Mouse (Mus musculus) spleen, postnatal 4 days (tissue): Measurements from ENCODE around the gene Gpc3.

Source experiments
- DNase-seq, 2 experiments: peaks; one replicate each; pipeline ENCODE4 v3.0.0; 2022; ENCODE audit warnings: low spot score in 2 of 2

Gpc3 gene

DNA sequence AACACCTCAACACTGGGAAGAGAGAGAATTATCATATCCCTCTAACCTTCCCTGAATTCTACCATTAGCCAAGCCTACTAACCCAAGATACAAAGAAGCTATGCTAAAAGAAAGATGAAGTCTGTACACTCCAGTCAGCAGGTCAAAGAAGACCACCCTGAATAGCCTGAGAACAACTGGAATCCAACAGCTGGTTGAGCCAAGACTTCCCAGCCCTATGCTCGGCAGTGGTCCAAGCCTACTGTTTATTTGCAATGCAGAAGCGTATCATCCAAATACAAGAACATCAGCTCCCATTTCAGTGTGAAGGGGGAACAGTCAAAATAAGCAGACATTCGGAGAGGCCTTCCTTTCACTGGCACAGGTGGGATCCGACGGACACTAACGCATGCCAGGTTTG, 56.3 kb downstream of the Gpc3 start:
- no peak for DNase-seq

DNA sequence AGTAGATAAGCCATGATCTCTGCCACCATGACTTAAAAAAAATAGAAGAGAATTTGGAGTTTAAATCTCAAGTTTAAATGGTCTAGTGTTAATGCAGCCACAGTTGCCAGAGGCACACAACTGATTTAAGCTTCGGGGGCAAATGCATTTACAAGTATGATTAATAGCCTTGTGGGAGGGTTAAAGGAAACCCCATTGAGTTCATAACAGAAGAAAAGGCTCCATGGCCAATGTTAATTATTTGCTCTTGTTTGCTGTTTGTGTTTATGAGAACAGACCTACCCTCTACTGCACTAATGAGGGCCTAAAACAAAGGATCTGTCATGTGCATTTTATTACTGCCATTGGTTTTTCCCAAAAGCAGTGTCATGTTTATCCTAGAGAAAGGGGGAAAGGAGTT, 62.5 kb downstream of the Gpc3 start:
- no peak for DNase-seq

DNA sequence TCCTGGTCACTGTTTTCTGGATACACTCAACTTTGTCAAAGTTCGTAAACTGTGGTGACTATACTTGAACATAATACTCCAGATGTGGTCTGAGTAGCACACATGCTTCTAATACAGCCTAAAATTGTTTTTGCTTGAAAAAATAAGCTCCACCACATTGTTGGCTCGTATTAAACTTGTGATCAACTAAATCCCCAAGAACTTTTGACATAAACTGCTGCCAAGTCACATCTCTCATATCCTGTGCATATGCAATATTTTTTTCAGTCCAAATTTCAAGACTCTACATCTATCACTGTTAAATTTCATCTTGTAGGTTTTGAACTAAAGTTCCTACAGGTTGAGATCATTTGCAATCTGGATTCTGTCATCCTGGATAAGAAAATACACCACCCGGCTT, 69.1 kb downstream of the Gpc3 start:
- no peak for DNase-seq

DNA sequence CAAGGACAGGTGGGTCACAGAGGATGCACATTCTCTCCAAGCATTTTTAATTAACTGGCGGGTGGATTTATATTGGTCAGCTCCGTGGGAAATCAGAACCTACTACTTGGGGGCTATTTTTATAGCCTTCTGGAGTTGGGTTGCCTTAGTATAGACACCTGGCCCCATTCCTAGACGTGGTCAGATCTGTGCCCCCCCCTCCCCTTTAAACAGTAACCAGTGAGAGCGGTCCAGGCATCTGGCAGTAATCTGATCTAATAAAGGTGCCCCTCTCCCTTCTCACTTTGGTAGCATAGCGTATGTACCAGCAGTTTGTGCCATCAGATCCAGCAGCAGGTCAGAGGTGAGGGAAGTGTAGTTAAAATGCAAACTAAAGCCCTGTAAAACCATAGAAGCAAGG, 76.5 kb downstream of the Gpc3 start:
- no peak for DNase-seq

DNA sequence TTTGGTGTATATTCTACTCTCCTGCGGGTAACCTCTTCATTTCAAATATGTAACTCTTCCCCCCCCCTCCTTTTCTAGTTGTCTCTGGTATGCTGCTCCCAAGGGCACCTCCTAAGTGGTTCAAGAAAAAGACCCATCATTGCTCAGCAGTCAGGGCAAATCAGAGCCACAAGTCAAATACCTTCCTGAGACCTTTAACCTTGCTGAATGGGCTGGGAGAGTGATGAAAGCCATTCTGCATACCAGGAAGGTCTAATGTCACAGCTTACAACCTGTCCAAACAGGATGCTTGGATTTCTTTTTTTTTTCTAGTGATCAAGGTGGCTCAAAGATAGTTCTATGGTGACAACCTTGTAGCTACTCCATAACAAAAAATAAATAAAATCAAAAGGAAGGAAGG, 80.0 kb downstream of the Gpc3 start:
- no peak for DNase-seq

DNA sequence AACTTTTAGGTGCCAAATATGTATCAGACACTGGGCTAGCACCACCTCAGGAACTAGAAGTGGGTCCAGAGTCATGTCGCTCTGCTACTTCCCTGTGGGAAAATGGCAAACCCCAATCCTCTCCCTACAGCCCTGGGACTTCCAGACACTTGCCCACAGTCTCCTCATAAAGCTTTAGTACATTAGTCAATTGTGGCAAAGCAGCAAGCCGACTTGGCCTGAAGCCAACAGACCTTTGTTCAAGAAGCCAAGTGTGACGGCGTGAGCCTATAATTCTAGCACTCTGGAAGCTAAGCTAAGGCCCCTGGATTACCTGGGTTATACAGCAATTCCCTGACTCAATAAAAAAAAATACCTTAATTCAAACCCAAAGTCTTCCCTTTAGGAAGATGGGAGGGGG, 80.7 kb downstream of the Gpc3 start:
- DNase-seq, result no peak

DNA sequence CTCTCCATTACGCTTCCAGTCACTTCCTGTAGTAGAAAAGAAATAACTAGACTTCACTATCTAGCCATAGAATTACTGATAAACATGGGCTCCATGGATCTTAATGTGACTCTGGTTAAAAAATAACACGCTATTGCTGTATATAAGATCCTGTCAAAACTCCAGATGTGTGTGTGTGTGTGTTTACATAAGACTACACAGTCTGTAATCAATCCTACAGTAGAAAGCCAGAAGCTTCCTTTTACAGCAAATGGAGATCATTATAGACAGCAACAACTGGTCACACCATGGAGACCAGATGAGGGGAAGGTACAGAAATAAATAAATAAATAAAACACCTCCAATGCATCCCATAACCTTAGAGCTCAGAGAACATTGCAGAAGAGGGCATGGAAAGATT, 81.6 kb downstream of the Gpc3 start:
- DNase-seq, result no peak

DNA sequence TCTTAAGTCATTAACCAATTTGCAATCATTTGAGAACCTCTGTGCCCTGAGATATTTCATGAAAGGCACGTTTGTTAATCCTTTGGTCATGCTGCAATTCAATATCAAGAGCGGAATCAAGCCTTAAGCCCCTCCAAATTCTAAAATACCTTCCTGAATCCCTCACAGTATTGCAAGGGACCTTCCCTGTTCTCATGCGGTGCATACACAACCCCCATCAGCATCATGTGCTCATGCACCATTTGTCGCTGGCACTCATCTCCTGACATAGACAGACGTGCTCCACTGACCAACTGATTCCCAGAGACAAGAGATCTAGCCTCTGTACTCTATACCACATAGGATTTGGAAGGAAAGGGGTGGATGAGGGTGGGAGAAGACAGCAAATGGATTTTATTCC, 87.7 kb downstream of the Gpc3 start:
- no peak for DNase-seq

DNA sequence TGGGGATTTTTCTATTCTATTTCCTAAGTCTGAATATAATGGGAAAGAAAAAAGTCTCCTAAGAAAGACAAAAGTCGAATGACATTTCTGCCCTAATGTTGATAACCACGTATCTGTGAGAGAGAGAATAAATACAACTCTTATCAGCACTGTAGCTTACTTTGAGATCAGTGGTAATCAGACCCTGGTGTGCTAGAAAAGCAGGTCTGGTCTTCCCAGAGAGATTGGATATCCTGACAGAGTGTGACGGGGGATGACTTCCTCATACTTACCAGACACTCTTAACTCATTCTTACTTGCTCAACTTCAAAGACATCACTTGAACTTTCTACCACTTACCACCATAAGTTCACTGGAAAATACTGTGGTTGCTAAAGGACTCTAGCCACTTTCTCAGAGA, 88.6 kb downstream of the Gpc3 start:
- DNase-seq, result no peak

DNA sequence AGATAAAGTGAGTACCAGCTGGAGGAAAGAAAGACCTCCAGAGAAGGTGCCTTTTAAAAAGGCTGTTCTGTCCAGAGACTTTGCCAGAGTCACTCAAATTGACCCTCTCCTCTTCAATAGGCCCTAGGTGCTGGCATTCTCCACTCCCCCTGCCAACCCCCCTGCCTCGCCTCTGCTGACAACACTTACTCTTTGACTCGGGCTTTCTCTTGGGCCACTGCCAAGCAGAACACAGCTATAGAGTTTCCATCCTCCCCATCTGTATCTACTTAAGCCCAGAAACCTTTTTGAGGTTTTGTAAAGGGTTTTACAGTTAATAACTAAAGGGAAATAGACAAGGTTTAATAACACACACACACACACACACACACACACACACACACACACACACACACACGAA, 99.2 kb downstream of the Gpc3 start:
- DNase-seq, result no peak

DNA sequence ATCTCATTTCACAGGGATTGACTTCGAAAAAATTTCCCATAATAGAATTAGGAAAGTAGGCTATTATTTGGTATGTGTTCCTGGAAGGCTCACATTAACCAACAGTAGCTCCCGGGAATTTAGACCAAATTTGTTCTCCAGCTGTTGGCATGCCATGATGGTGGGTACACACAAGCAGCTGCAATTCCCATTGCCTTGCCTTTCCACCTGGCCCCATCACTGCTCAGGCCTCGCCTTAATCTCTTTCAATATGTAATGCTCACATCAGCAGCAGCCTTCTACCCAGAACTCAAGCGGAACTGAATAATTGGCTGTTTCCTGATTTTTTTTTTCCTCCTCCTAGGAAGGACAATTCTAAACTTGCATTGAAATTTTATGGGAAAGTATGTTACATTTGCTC, 102.6 kb downstream of the Gpc3 start:
- DNase-seq, result no peak

DNA sequence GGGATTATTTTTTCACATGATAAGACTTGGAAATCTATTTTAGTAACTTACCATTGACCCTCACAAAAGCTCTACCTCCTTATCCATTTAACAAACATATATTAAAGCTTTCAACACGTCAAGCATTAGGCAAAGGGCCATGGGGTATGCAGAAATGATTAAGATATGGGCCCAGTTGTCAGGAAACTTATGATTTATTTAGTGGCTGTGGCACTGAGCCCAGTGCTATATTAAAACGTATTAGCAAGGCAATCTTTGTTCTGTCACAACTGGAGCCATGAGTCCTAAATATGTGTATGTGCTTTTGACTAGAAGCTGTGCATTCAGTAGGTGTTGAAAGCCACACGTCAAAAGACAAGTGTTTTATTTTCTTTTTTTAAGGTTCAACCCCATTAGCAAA, 109.9 kb downstream of the Gpc3 start:
- DNase-seq, result no peak

DNA sequence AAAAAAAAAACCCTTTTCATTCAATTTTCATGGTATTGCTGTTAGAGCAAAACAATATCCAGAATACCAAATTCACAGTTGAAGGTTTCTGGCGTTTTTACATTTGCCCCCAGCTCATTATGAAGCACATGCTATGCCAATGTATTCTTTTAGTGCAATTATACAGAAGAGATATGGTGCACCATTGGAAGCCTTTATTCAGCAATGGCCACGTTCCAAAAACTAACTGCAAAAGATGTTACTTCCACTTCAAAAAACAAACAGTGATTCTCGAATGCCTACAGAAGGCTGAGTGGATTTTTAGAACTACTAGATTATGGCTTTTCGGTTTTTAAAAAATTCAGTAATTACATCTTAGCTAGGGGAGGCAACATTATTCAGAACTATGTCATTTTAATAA, 124.3 kb downstream of the Gpc3 start:
- DNase-seq, result no peak

DNA sequence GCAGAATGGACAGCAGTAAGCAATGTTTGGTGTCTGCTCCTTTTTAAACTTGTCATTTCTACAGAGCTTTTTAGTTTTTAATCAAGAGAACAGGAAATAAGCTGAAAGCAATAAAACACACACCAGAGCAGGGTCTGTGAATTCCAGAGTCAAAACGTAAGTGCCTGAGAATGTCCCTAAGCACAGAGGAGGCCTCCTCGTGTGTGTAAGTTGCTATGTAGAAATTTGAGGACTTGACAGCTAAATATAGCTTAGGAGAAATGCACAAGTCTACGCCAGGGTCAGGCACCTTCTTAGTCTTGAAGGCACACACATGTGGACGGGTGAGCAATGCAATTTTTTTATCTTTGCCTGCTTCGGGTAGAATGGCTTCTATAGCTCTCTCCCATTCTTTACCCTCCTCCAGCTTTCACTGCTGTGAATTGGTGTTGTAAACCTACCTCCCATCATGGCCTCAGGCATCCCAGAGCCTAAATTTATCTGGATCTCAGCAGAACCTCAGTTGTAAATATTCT, 158.6 kb downstream of the Gpc3 start:
- DNase-seq, result no peak

DNA sequence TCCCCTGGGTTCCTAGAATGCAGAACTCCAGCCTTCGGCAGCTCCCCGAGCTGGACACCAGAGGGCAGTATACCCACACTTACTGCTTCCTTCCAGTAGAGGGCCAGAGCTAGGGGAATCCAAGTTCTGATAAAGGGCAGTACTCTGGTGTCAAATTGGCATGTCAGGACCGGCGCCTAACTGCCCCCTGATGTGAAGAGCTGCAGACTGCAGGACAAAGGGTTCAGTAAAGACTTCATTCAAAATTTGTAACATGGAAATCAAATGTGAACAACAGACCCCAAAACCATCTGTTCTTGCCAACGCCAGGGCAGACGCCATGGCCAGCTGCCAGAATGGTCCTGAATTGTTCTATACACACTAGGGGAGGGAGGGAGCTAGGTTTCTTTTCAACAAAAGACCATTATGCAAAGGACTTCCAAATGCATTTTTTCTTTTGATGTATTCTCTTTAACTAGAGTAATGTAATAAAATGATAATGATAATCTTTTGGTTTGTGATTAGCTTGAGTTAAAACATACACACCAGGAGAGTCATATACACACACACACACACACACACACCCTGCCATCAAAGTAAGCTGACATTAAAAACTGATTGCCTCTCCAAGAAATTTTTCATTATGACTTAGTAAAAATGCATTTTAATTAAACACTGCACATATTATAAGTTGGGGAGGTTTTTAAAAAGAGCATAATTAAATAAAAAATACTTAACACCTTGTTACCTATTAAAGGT, 160.1 kb downstream of the Gpc3 start:
- peak; percentile 26 to 71 for DNase-seq

DNA sequence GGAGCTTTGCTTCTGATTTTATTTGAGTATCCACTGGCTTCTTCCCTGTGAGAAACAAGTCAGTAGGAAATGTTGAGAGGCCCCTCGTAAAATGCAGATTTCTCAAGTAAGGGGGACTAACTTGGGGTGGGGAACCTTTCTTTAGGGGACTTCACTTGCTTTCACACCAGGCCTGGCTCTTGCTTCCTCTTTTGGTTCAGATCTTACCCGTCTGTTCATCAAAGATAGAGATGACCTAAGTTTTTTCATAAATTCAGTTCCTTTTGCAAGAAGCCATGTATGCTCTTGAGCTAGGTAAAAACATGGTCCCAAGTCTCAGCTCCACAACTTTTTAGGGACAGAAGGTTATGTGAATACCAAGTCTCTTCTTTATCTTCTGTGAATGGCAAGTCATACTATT, 164.6 kb downstream of the Gpc3 start:
- no peak for DNase-seq

DNA sequence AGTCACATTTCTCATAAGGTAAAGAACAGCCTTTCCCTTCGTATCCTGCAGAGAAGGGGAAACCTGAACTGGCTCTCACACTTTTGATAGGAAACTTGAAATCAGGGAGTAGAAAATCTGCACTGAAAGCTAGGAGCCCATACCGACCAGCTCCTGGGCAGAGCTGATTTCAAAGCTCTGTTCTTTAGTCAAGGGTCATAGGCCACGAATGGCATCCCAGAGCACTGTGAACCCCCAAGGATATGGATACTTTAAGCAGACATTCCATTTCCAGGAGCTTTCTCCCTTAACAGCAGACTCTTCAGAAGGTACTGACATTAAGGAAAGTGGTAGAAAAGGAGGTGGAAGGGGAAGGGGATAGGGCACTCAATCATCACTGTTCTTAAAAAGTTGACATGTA, 165.3 kb downstream of the Gpc3 start:
- no peak for DNase-seq

DNA sequence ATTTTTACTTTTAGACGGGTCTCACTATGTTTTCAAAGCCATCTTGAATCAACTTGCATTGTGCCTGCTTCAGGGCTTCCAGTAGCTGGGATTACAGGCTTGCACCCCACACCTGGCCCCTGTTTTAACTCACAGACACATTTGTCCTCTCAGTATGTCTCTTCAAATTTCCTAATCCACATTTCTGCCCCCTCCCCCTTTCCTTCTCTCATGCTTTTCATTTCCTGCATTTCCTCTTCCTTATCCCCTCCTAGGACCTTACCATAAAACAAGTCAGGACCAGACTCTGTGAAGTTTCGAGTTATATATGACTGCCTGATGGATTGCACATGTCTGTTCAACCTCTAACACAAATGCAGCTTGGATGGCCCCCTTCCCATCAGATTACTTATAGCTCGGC, 167.2 kb downstream of the Gpc3 start:
- DNase-seq, result no peak

DNA sequence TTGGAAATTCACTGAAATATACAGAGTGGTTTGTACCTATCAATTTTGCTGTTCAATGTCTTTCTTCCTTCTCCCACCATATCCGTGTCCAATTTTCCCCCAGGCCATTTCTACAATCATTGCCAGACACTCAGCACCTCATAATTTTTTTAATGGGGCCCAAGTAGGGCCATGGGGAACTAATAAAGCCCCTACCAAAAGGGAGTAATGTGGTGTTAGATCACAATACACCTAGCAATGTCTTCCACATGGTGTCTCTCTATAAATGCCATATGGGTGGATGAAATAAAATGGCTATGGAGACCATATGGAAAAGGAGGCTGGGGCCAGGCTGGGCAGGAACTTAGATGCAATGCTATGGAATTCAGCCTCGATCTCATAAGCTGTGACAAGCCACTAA, 168.8 kb downstream of the Gpc3 start:
- DNase-seq, result no peak

DNA sequence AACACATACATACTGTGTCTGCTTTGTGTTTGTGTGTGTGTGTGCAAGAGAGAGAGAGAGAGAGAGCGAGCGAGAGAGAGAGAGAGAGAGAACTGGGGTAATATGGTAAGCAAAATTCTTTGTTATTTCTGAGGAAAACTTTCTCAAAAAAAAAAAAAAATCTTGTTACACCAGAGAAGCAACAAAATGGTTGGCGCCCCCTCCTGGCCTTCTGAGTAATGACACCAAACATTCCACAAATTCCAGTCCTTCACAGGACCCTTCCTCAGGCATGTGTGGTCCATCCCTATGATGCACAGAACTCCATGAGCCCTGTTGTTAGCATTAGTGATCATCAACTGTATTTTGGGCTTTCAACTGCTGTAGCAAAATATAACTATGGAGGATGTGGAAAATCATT, 172.0 kb downstream of the Gpc3 start:
- no peak for DNase-seq

DNA sequence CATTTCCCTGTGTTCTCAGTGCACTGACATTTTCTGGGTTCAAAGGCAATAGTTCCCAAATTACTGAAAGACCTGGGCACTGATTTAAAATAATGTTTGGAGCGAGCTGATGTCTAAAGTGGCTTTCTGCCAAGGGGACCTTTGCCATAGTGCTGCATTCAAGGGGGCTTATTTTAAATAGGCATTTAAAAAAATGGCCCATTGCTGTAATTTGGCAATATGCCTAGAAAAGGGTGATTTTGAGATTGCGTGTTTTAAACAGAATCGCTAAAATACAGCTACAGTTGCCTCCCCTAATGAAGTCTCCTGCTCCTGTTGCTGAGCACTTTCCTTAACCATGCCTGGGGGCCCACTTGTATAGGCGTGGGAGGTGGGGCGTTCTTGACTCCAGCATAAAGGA, 174.3 kb downstream of the Gpc3 start:
- no peak for DNase-seq

DNA sequence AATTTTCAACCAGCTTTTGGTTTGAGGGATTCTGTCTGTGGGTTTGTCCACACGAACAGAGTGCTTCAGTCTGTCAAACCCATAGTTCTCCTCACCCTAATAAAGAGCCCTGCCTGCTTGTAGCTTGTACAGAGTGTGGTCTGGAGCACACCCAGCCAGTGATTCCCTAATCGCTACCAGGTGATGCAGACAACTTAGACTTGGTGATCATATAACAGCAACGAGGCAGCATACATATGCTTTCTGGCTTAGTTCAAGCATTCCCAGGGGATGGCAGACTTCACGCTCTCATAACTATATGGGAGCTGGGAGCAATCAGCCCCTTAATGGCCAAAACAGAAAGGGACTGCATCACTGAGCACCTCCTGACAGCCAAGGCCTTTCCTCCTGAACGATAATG, 188.1 kb downstream of the Gpc3 start:
- DNase-seq, result no peak

DNA sequence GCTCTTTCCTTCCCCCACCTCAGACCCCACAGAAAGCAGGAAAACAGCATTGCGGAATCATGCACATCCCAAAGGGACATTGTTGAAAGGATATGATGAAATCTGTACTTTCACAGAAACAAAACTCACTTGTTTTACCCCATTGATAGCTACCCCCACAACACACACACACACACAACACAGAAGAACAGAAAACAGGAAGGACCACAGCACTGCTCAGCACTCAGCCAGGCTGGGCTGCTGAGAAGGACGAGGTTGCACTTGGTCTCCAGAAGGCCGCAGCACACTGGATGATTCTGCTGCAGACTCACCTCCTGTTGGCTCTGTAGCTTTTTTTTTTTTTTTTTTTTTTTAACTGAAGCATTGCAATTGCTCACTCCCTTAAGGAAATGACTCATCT, 193.9 kb downstream of the Gpc3 start:
- no peak for DNase-seq

DNA sequence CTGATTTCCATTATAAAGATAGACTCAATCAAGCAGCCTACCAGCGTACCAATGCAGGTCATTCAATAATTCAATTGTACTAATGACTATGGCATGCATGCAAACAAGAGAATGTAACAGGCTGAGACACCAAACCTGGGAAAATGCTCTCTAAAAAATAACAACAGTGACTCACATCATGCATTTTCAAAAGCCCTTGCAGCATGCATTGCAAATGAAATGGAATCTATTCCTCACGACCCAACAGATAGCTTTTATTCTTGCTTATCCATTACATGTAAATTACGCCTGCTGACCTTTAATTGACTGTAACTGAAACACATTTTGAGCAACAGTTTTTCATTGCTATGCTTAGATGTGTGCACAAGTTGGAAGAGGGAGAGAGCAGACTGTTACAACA, 200.8 kb downstream of the Gpc3 start:
- DNase-seq, result no peak
